Mouse (Mus musculus): ENCODE data around the gene Jkamp.

DNA sequence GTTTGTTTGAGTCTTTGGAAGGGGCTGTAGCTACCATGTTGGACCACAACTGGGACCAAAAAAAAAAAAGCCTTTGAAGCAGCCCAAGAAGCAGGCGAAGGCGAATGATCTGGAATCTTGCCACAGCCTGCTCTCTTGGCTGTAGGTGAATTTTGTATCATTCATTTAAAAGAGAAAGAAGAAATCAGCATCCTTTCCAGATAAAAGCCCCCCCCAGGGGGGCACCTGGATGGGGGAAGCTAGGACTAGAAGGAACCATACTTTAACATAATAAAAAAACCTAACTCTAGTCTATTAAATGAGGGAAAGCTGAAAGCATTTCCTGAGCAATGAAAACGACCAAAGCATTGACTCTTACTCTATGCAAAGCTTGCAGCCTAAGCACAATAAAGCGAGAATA is 34.6 kb upstream of the Jkamp start:
- TF ChIP-seq CTCF (IDR thresholded peaks at IDR 0.05 in 2 of 3, conservative IDR thresholded peaks at IDR 0.05 in 1 of 3; ENCODE audit: control insufficient read depth in 1 of 3, insufficient read depth in 1 of 3, low read depth in 2 of 3, low read length in 3 of 3, poor library complexity in 1 of 3, severe bottlenecking in 1 of 3) = no peak
- no peak for TF ChIP-seq POLR2A (IDR thresholded peaks at IDR 0.05; ENCODE audit: control insufficient read depth in 1 of 2, insufficient read depth in 1 of 2, low read depth in 1 of 2, low read length in 2 of 2, poor library complexity in 1 of 2)
- TF ChIP-seq E2F4 (IDR thresholded peaks at IDR 0.05; ENCODE audit: borderline replicate concordance, low read depth, low read length) = no peak
- no peak for TF ChIP-seq KAT2A (conservative IDR thresholded peaks at IDR 0.05; ENCODE audit: low read depth, low read length)
- no peak for TF ChIP-seq TAL1 (IDR thresholded peaks at IDR 0.05; ENCODE audit: low read length)
- no peak for TF ChIP-seq ELF1 (IDR thresholded peaks at IDR 0.05; ENCODE audit: low read depth, low read length)
- no peak for TF ChIP-seq MAFK (IDR thresholded peaks at IDR 0.05; ENCODE audit: borderline replicate concordance, low read depth, low read length)
- TF ChIP-seq TCF12 (IDR thresholded peaks at IDR 0.05; ENCODE audit: low read depth, low read length) = no peak
- TF ChIP-seq UBTF (IDR thresholded peaks at IDR 0.05; ENCODE audit: borderline replicate concordance, insufficient read depth, low read depth, low read length) = no peak
- no peak for TF ChIP-seq POLR2AphosphoS2 (IDR thresholded peaks at IDR 0.05; ENCODE audit: low read length)
- TF ChIP-seq USF2 (IDR thresholded peaks at IDR 0.05; ENCODE audit: borderline replicate concordance in 1 of 2, insufficient read depth in 1 of 2, low read depth in 1 of 2, low read length in 2 of 2) = no peak
- TF ChIP-seq ZKSCAN1 (IDR thresholded peaks at IDR 0.05; ENCODE audit: low read depth, low read length) = no peak
- TF ChIP-seq CHD2 (IDR thresholded peaks at IDR 0.05; ENCODE audit: low read length) = no peak
- no peak for TF ChIP-seq CHD1 (IDR thresholded peaks at IDR 0.05; ENCODE audit: low read depth, low read length)
